Mouse (Mus musculus) megakaryocyte, embryonic 14.5 days (primary cell): Measurements from ENCODE around the gene Rere.

Source experiments
- FLI1 ChIP-seq: IDR thresholded peaks from 2 replicates; pipeline ENCODE4 v1.6.1; 2012; ENCODE audit warnings: low read length, inconsistent platforms, mixed read lengths
- GATA1 ChIP-seq: IDR thresholded peaks from 3 replicates; pipeline ENCODE4 v1.6.1; 2012; ENCODE audit warnings: mixed read lengths, low read length, inconsistent platforms, borderline replicate concordance

GRCm38 (mm10) chr4:150384899-150385298, 103.5 kb downstream of the Rere start:
- TF ChIP-seq GATA1 (no peak), FLI1 (no peak)
